Mouse (Mus musculus): ENCODE results near the gene Trpm2.

DNA sequence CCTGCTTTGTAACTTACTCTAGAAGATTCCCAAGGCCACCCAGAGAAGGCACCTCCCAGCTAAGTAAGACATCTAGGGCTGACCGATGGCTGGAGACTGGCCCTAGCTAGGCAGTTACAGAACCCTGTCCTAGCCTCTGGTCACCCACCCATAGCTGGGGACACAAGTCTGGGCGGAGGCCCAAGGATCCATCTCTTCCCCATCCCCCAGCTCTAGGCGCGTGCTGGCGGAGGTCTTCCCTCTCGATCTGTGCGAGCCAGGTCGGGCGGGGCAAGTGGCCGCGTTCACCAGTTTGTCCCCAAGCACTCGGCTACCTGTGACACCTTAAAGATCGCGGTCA is 68.5 kb downstream of the Trpm2 start:
- TF ChIP-seq EP300 (IDR thresholded peaks at IDR 0.05; ENCODE audit: low read length) (no peak), POLR2A (IDR thresholded peaks at IDR 0.05; ENCODE audit: low read depth, low read length) (no peak), CTCF (conservative IDR thresholded peaks at IDR 0.05 in 1 of 2, IDR thresholded peaks at IDR 0.05 in 1 of 2; ENCODE audit: low read depth in 2 of 2, low read length in 2 of 2) (no peak), ZC3H11A (IDR thresholded peaks at IDR 0.05; ENCODE audit: low read depth, low read length) (no peak), JUND (conservative IDR thresholded peaks at IDR 0.05; ENCODE audit: low read depth, low read length) (no peak), POLR2AphosphoS2 (IDR thresholded peaks at IDR 0.05; ENCODE audit: low read depth, low read length) (no peak), ETS1 (conservative IDR thresholded peaks at IDR 0.05; ENCODE audit: low read depth, low read length) (no peak), CHD2 (IDR thresholded peaks at IDR 0.05; ENCODE audit: low read length) (no peak), GABPA (IDR thresholded peaks at IDR 0.05; ENCODE audit: insufficient replicate concordance, low read depth, low read length) (no peak), MXI1 (IDR thresholded peaks at IDR 0.05; ENCODE audit: low read depth, low read length) (no peak), SMC3 (IDR thresholded peaks at IDR 0.05; ENCODE audit: low read depth, low read length) (no peak), CHD1 (IDR thresholded peaks at IDR 0.05; ENCODE audit: low read depth, low read length) (no peak), E2F4 (IDR thresholded peaks at IDR 0.05; ENCODE audit: insufficient replicate concordance, low read depth, low read length) (no peak)

Measured in CH12.LX (cell line).